Mouse (Mus musculus): Measurements from ENCODE around the gene Zc3h13. TPM values are rescaled to one million over a fixed set of nuclear protein-coding genes. Genes with fewer than 3 reads are reported as not detected.

Zc3h13 gene
- total RNA-seq (2017) = 28.5 and 30.0 TPM in 2 replicates

- peak; percentile 99 to 100 for ATAC-seq (replicated peaks in 1 of 2; ENCODE audit: insufficient read depth in 1 of 2, low FRiP score in 2 of 2, low TSS enrichment in 1 of 2, low read depth in 1 of 2, poor library complexity in 2 of 2, severe bottlenecking in 2 of 2)
Measured at GRCm38 (mm10) chr14:75284193-75284915, at the start of gene Zc3h13. Zc3h13 (plus strand) TSS chr14:75284373.

GRCm38 (mm10) chr14:75235552-75235951 lies 48.6 kb upstream of the Zc3h13 start:
- ATAC-seq (replicated peaks in 1 of 2; ENCODE audit: insufficient read depth in 1 of 2, low FRiP score in 2 of 2, low TSS enrichment in 1 of 2, low read depth in 1 of 2, poor library complexity in 2 of 2, severe bottlenecking in 2 of 2) = no peak

GRCm38 (mm10) chr14:75235955-75236635 lies 48.1 kb upstream of the Zc3h13 start:
- no peak for ATAC-seq (replicated peaks in 1 of 2; ENCODE audit: insufficient read depth in 1 of 2, low FRiP score in 2 of 2, low TSS enrichment in 1 of 2, low read depth in 1 of 2, poor library complexity in 2 of 2, severe bottlenecking in 2 of 2)

- ATAC-seq (replicated peaks in 1 of 2; ENCODE audit: insufficient read depth in 1 of 2, low FRiP score in 2 of 2, low TSS enrichment in 1 of 2, low read depth in 1 of 2, poor library complexity in 2 of 2, severe bottlenecking in 2 of 2) = no peak
Measured at GRCm38 (mm10) chr14:75236636-75237003, 47.6 kb upstream of the Zc3h13 start.

- ATAC-seq (replicated peaks in 1 of 2; ENCODE audit: insufficient read depth in 1 of 2, low FRiP score in 2 of 2, low TSS enrichment in 1 of 2, low read depth in 1 of 2, poor library complexity in 2 of 2, severe bottlenecking in 2 of 2) = no peak
Measured at GRCm38 (mm10) chr14:75237096-75237495, 47.1 kb upstream of the Zc3h13 start.

GRCm38 (mm10) chr14:75238054-75238692 lies 46.0 kb upstream of the Zc3h13 start:
- peak; percentile 45 to 49; a peak in 2 of 4 replicates for ATAC-seq (replicated peaks in 1 of 2; ENCODE audit: insufficient read depth in 1 of 2, low FRiP score in 2 of 2, low TSS enrichment in 1 of 2, low read depth in 1 of 2, poor library complexity in 2 of 2, severe bottlenecking in 2 of 2)

- ATAC-seq (replicated peaks in 1 of 2; ENCODE audit: insufficient read depth in 1 of 2, low FRiP score in 2 of 2, low TSS enrichment in 1 of 2, low read depth in 1 of 2, poor library complexity in 2 of 2, severe bottlenecking in 2 of 2) = no peak
Measured at GRCm38 (mm10) chr14:75242087-75242486, 42.1 kb upstream of the Zc3h13 start, which contains the start of gene Cpb2. Cpb2 (plus strand) TSS chr14:75242287.

- ATAC-seq (replicated peaks in 1 of 2; ENCODE audit: insufficient read depth in 1 of 2, low FRiP score in 2 of 2, low TSS enrichment in 1 of 2, low read depth in 1 of 2, poor library complexity in 2 of 2, severe bottlenecking in 2 of 2) = no peak
Measured at GRCm38 (mm10) chr14:75246024-75247000, 37.9 kb upstream of the Zc3h13 start.

- ATAC-seq (replicated peaks in 1 of 2; ENCODE audit: insufficient read depth in 1 of 2, low FRiP score in 2 of 2, low TSS enrichment in 1 of 2, low read depth in 1 of 2, poor library complexity in 2 of 2, severe bottlenecking in 2 of 2) = no peak
Measured at GRCm38 (mm10) chr14:75250432-75250831, 33.7 kb upstream of the Zc3h13 start.

GRCm38 (mm10) chr14:75256521-75256920 lies 27.7 kb upstream of the Zc3h13 start:
- ATAC-seq (replicated peaks in 1 of 2; ENCODE audit: insufficient read depth in 1 of 2, low FRiP score in 2 of 2, low TSS enrichment in 1 of 2, low read depth in 1 of 2, poor library complexity in 2 of 2, severe bottlenecking in 2 of 2) = peak; percentile 65 to 72; a peak in 2 of 4 replicates

GRCm38 (mm10) chr14:75269531-75269930 lies 14.6 kb upstream of the Zc3h13 start:
- ATAC-seq (replicated peaks in 1 of 2; ENCODE audit: insufficient read depth in 1 of 2, low FRiP score in 2 of 2, low TSS enrichment in 1 of 2, low read depth in 1 of 2, poor library complexity in 2 of 2, severe bottlenecking in 2 of 2) = no peak

GRCm38 (mm10) chr14:75279716-75280115 lies 4.5 kb upstream of the Zc3h13 start:
- ATAC-seq (replicated peaks in 1 of 2; ENCODE audit: insufficient read depth in 1 of 2, low FRiP score in 2 of 2, low TSS enrichment in 1 of 2, low read depth in 1 of 2, poor library complexity in 2 of 2, severe bottlenecking in 2 of 2) = no peak

GRCm38 (mm10) chr14:75280406-75280805 lies 3.8 kb upstream of the Zc3h13 start:
- ATAC-seq (replicated peaks in 1 of 2; ENCODE audit: insufficient read depth in 1 of 2, low FRiP score in 2 of 2, low TSS enrichment in 1 of 2, low read depth in 1 of 2, poor library complexity in 2 of 2, severe bottlenecking in 2 of 2) = no peak

- no peak for ATAC-seq (replicated peaks in 1 of 2; ENCODE audit: insufficient read depth in 1 of 2, low FRiP score in 2 of 2, low TSS enrichment in 1 of 2, low read depth in 1 of 2, poor library complexity in 2 of 2, severe bottlenecking in 2 of 2)
Measured at GRCm38 (mm10) chr14:75283609-75284192, 472 bp upstream of the Zc3h13 start.

- no peak for ATAC-seq (replicated peaks in 1 of 2; ENCODE audit: insufficient read depth in 1 of 2, low FRiP score in 2 of 2, low TSS enrichment in 1 of 2, low read depth in 1 of 2, poor library complexity in 2 of 2, severe bottlenecking in 2 of 2)
Measured at GRCm38 (mm10) chr14:75301081-75301480, 16.9 kb downstream of the Zc3h13 start.

GRCm38 (mm10) chr14:75303807-75304206 lies 19.6 kb downstream of the Zc3h13 start:
- no peak for ATAC-seq (replicated peaks in 1 of 2; ENCODE audit: insufficient read depth in 1 of 2, low FRiP score in 2 of 2, low TSS enrichment in 1 of 2, low read depth in 1 of 2, poor library complexity in 2 of 2, severe bottlenecking in 2 of 2)

- ATAC-seq (replicated peaks in 1 of 2; ENCODE audit: insufficient read depth in 1 of 2, low FRiP score in 2 of 2, low TSS enrichment in 1 of 2, low read depth in 1 of 2, poor library complexity in 2 of 2, severe bottlenecking in 2 of 2) = no peak
Measured at GRCm38 (mm10) chr14:75307855-75308254, 23.7 kb downstream of the Zc3h13 start.
